Mouse (Mus musculus) cerebellum, adult (tissue): ENCODE results near the gene Ube2b.

Experiments
- ATAC-seq: cut with Nextera tagmentation; 2 replicates; pipeline ENCODE4 v1.9.2; 2017; ENCODE audit warnings: mild to moderate bottlenecking, moderate library complexity, mixed read lengths; ENCODE audit not compliant: insufficient number of reproducible peaks, low FRiP score, low TSS enrichment

Gene Ube2b

GRCm38 (mm10) chr11:52000290-52000962, at the start of gene Ube2b:
Ube2b (minus strand) TSS chr11:52000762.
- ATAC-seq: peak; percentile 76

- ATAC-seq: no peak
These were observed 46.0 kb upstream of the Ube2b start for GRCm38 (mm10) chr11:52046446-52047165.

GRCm38 (mm10) chr11:52044156-52044555, 43.6 kb upstream of the Ube2b start:
- no peak for ATAC-seq

DNA sequence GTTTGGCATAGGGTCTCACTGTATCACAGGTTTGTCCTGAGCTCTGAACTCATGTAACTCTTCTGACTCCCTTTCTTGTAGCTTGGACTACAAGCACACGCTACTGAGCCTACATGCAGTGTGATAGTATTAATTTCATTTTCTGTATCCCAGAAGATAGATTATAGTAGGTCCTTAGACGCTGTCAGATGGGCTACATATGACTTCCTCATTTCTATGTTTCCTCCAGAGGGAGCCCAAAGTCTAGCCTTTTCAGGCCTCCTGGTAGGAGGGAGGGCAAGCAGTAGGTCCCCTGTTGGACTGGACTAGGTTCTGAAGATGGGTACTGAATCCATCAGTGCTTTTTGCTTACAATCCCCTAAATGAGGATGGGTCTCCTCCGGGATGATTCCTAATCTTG, 42.7 kb upstream of the Ube2b start:
- ATAC-seq: no peak

GRCm38 (mm10) chr11:52037659-52038058, 37.1 kb upstream of the Ube2b start:
- no peak for ATAC-seq

- ATAC-seq: no peak
These were observed 35.3 kb upstream of the Ube2b start for GRCm38 (mm10) chr11:52035905-52036304.

DNA sequence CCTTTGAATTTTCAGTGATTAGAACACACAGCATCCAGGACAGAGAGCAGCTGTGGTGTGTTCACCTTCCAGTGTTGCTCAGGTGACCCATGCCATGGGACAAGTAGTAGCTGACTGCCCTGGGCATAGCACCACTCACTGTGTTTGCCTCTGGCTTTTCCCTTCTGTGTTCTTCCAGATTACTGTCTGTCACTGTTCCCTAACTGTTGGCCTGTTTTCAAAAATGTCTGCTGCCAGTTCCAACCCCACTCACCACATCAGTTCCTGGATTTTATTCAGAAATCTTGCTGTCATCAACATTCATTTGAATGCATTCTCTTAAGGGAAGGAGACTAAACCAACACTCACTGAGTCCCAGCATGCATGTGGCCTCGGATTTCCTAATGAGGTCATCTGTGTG, 33.4 kb upstream of the Ube2b start:
- no peak for ATAC-seq

DNA sequence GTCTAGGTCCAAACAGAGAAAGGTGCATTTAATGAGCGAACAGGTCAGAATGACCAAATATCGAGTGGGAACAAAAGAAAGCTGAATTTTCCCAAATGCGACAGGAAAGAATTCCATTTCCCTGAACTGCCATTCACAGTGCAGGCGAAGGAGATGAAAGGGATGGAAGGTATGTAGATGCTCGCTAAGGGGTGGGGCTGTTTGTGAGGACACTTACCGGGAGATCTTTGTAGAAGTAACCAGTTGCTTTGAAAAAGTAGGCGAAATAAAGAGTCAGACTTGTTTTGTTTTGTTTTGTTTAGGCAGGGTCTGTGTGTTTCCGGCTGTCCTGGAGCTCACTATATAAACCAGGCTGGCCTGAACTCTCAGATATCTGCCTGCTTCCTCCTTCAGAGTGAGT, 31.8 kb upstream of the Ube2b start:
- no peak for ATAC-seq

DNA sequence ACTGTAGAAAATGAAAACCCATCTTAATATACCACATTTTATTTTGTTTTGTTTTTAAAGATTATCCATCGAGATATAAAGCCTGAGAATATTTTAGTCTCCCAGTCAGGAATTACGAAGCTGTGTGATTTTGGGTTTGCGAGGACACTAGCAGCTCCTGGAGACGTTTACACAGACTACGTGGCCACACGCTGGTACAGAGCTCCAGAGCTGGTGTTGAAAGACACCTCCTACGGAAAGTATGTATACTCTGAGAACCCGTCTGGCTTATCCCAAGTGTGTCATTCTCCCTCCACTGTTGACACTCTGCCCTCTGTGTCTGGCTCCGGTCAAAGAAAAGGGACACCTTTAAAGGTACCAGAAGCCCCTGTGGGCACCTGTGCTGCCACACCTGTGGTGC, 17.7 kb upstream of the Ube2b start:
- no peak for ATAC-seq

DNA sequence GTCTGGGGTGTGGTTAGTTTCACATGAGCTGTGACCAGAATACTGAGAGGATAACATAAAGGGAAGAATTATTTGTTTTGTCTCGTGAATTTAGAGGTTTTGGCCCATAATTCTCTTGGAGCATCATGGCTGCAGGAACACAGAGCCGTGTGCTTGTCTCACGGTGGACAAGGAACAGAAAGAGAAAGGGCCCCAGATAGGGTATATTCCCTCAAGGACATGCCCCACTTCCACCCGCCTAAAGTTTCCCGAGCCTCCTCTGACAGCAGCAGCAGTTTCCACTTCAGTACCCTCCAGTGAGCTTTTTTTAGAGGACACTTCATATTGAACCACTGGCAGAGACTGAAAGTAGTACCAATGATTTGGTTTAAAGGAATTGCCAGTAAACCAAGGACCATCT, 11.0 kb upstream of the Ube2b start:
- ATAC-seq: no peak

DNA sequence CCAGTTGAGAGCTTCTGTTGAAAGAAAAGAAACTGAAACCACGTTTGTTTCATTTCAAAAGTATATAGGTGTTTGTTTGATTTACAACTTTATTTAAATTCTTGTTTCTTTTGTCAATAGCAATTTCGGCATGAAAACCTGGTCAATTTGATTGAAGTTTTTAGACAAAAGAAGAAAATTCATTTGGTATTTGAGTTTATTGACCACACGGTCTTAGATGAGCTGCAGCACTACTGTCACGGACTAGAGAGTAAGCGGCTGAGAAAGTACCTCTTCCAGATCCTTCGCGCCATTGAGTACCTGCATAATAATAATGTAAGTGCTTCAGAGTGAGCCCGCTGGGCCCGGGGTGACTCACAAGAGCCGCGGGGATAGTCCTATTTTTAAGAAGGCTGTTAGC, 10.4 kb upstream of the Ube2b start:
- ATAC-seq: no peak

DNA sequence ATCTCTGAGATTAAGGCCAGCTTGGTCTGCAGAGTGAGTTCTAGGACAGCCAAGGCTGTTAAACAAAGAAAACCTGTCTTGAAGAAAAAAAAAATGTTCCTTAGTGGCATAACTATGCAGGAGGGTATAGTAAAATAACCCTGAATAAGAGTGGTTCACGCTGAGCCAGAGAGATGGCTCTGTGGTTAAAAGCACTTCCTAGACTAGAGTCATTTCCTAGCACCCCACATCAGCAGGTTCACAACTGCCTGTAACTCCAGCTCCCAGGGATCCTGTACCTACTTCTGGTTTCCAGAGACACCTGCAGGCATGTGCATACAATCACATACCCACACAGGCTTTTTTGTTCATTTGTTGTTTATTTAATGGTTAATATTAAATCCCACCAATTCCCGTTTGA, 5.0 kb upstream of the Ube2b start:
- ATAC-seq: no peak

DNA sequence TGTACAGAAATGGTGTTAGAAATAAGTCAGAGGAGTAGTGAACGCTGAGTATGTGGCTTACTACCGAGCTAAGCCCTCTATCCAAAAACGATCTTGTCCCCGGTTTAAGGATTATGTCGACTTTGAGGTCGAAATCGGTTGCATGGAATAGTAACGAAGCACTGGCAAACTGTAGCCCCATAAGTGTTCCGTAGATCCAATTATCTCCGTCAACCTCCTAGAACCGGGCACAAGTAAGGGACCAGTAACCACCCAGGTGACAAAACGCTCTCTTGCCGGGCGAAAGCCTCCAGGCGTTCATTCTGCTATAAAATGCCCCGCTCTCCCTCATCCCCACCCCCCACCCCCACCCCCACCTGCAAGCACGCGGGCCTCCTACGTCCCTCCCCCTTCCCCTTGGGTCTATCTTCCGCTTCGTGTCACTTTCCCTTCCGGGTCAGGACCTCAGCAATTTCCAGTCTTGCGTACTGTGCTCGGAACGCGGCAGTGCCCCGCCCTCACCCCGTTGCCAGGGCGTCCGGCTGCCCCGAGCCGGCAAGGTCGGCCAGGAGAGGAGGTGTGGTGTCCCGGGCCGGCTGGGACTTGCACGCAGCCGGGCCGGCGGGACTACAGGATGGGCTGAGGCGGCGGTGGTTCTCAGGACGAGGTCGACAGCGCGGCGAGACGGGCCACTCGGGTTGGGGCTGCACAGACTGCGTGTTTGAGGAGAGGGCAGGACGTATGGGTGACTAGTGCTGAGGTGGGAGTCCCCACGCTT, 3.4 kb upstream of the Ube2b start, which contains the start of gene Cdkl3:
Gene Cdkl3 (plus strand): TSS at position 450 of the 757 bp plus-strand sequence.
- peak; percentile 79 for ATAC-seq

- no peak for ATAC-seq
These were observed 2.9 kb upstream of the Ube2b start for GRCm38 (mm10) chr11:52003505-52003771.

DNA sequence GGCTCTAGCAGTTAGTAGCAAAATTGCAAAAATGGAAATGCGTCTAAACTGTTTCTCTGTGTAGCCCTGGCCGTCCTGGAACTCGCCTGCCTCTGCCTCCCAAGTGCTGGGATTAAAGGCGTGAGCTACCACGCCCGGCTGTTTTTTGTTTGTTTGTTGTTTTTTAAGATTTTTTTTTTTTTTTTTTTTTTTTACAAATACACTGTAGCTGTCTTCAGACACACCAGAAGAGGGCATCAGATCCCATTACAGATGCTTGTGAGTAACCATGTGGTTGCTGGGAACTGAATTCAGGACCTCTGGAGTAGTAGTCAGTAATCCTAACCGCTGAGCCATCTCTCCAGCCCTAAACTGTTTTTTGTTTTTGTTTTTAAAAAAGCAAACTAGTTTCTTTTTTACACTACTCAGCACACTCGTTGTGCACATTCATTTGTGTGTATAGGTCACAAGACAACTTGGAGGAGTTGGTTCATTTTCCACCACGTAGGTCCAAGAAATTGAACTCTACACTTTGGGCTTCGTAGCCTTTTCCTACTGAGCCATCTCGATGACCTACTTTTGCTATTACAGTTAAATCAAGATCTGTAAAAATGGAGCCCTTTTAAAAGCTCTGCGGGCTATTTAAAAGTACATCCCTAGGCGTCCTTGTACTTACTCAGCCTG, 2.4 kb upstream of the Ube2b start:
- no peak for ATAC-seq

DNA sequence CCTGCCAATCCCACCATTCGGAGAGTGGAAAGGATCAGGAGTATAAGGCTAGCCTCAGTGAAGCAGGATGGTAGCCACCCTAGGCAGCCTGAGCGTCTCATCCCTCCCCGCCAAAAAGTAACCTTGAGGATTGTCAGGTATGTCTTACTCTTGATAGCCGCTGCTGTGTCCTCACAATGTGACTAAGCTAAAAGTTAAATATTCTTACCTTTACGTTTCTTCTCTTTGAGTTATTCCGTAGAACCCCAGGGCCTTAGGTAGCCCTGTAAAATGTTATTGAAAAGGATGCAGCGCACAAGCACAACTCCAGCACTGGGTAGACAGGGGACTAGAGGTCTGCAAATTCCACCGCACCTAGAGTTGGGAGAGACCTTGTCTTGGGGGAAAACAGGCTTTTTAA, 1.3 kb upstream of the Ube2b start:
- ATAC-seq: no peak

GRCm38 (mm10) chr11:52001341-52001740, 779 bp upstream of the Ube2b start:
- no peak for ATAC-seq

- ATAC-seq: peak; percentile 6
These were observed 812 bp downstream of the Ube2b start for GRCm38 (mm10) chr11:51999611-52000289.

GRCm38 (mm10) chr11:51971644-51972043, 28.9 kb downstream of the Ube2b start:
- ATAC-seq: no peak

- ATAC-seq: no peak
These were observed 31.1 kb downstream of the Ube2b start for GRCm38 (mm10) chr11:51969511-51969910.
